Mouse (Mus musculus): Measurements from ENCODE around the gene Zbtb7b. TPM values are rescaled to one million over a fixed set of nuclear protein-coding genes. Genes with fewer than 3 reads are reported as not detected.

The Zbtb7b gene
- polyA plus RNA-seq, 1 experiment from 2014 or later, result 1.8 TPM

DNA sequence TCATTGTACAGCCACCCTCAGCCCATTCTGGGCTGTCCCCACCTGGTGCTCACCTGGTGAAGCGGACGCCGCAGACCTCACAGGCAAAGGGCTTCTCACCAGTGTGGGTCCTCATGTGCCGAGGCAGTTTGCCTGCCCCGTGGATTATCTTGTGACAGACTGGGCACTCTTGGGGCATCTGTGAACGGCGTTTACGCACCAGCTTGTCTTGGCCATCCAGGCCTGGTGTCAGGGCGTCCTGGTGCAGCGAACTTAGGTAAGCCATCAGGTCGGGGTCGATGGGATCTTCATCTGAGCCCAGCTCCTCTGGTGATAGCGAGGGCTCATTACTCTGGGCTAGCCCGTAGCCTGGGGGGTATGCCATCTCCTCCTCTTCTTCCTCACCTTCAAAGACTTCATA, 14.3 kb downstream of the Zbtb7b start:
- Histone ChIP-seq H3K4me1 (replicated peaks) (peaks cover 24% of the 10 kb centered on the region), H3K27ac (no peak overlapping the region), H3K4me3 (replicated peaks) (no peak overlapping the region), H3K36me3 (peaks cover 20% of the 10 kb centered on the region), H3K9me3 (replicated peaks) (no peaks in the 10 kb centered on the region), H3K9ac (no peak overlapping the region), H3K4me2 (no peak overlapping the region), H3K27me3 (no peaks in the 10 kb centered on the region)
- ATAC-seq (ENCODE audit: low read depth) (no peak), DNase-seq (no peak)
- 89% methylated on average over 14 of the region's 14 CpGs for WGBS (ENCODE audit: insufficient replicate concordance)

DNA sequence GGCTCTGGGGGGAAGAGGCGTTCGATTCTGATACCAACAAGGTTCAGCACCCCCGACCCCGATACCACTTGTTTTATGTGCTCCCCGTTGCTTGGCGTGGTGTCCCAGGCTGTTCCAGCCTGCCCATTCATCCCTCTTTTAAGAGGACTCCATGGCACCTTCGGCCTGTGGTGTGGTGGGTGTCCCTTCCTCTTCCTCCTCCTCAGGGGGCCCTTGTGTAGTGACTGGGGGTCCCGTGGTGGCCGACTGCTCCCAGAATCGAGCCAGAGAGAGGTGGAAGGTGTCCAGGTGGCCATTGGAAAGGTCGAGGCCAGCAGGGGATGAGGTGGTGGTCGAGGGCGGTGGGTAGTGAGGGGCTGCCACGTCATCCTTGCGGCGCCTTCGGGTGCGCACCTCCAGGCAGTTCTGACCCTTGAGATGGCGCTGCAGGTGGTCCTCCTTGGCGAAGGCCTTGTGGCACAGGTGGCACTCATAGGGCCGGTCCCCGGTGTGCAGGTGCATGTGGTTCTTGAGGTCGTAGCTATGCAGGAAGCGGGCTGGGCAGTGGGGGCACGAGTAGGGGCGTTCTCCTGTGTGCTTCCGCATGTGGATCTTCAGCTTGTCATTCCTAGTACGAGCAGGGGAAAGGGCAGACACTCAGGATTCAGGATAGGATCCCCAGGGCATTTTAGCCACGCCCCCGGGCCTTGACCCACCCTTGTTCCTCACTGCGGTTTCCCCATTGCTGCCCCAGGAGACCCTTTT, 15.0 kb downstream of the Zbtb7b start:
- DNase-seq, result no peak
- ATAC-seq (ENCODE audit: low read depth), result no peak
- no peak overlapping the region for H3K4me2 ChIP-seq

DNA sequence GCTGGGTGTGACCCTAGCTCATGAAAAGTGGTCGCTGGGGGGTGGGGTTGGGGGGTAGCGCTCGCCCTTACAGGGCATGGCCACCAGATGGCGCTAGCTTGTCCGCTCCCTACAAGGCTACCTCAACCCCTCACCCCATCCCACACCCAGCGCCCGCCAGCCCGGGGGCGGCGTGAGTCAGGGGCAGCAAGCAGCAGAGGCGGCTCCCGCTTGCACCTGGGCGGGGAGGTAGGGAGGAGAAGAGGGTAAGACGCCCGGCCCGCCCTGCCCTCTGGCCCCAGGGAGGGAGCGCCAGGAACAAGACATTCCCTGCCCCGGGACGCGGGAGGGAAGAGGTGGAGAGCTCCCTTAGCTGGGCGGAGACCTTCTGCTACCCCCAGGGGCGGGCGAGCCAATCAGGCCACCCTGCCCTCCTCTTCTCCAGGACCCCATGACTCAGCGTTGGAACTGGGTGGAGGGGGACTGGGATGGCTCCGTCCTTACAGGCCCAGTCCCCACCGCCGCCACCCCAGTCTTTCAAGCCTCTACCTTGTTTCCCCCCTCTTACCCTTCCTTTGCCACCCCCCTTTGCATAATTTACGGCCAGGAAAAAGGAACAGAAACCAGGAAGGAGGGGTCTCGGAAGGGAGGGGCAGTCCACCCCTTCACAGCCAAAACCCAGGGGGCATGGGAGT, 16.0 kb downstream of the Zbtb7b start:
- Histone ChIP-seq H3K36me3 (peaks cover 20% of the 10 kb centered on the region), H3K9me3 (replicated peaks) (no peaks in the 10 kb centered on the region), H3K4me1 (replicated peaks) (peaks cover 26% of the 10 kb centered on the region), H3K27ac (no peak overlapping the region; the same call in 1 of the 2 replicates), H3K9ac (peak overlapping the region; percentile 54), H3K4me2 (peak overlapping the region; percentile 66), H3K27me3 (no peaks in the 10 kb centered on the region), H3K4me3 (replicated peaks) (peak overlapping the region; percentile 45)
- WGBS (ENCODE audit: insufficient replicate concordance), result 6% methylated on average over 24 of the region's 29 CpGs
- ATAC-seq (ENCODE audit: low read depth) (peak; percentile 72), DNase-seq (peak; percentile 46)

More for the DNA sequence above, 15.0 kb downstream of the Zbtb7b start:
- no peaks in the 10 kb centered on the region for H3K27me3 ChIP-seq
- no peaks in the 10 kb centered on the region for H3K9me3 ChIP-seq (replicated peaks)
- H3K4me1 ChIP-seq (replicated peaks), result peaks cover 18% of the 10 kb centered on the region
- H3K27ac ChIP-seq, result no peak overlapping the region
- H3K36me3 ChIP-seq, result peaks cover 20% of the 10 kb centered on the region
- H3K4me3 ChIP-seq (replicated peaks), result no peak overlapping the region
- no peak overlapping the region for H3K9ac ChIP-seq
- 77% methylated on average over 31 of the region's 31 CpGs for WGBS (ENCODE audit: insufficient replicate concordance)

DNA sequence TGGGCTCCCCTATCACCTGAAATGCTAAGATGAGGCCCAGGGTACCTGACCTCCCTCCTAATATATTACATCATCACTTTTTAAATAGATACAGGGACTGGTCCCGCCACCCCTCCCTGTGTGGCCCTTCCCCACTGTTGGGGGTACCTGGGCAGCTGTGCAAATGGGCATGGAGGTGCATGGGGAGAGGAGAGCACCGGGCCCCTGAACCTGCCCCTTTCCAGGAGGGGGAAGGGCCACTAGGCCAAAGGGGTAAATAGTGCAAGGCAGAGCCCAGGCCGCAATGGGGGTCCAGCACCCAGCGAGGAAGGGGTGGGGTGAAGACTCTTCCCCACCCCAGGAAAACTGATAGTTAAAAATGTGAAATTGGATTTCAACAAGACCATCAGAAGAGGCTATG, 16.7 kb downstream of the Zbtb7b start:
- Histone ChIP-seq H3K27ac (no peak overlapping the region), H3K9ac (no peak overlapping the region), H3K4me3 (replicated peaks) (no peak overlapping the region), H3K9me3 (replicated peaks) (no peaks in the 10 kb centered on the region), H3K4me1 (replicated peaks) (peaks cover 32% of the 10 kb centered on the region), H3K4me2 (peak overlapping the region; percentile 66; the same call in 1 of the 2 replicates), H3K27me3 (no peaks in the 10 kb centered on the region), H3K36me3 (peaks cover 20% of the 10 kb centered on the region)
- ATAC-seq (ENCODE audit: low read depth) (no peak), DNase-seq (no peak)
- WGBS (ENCODE audit: insufficient replicate concordance), result 69% methylated on average over 4 of the region's 4 CpGs

DNA sequence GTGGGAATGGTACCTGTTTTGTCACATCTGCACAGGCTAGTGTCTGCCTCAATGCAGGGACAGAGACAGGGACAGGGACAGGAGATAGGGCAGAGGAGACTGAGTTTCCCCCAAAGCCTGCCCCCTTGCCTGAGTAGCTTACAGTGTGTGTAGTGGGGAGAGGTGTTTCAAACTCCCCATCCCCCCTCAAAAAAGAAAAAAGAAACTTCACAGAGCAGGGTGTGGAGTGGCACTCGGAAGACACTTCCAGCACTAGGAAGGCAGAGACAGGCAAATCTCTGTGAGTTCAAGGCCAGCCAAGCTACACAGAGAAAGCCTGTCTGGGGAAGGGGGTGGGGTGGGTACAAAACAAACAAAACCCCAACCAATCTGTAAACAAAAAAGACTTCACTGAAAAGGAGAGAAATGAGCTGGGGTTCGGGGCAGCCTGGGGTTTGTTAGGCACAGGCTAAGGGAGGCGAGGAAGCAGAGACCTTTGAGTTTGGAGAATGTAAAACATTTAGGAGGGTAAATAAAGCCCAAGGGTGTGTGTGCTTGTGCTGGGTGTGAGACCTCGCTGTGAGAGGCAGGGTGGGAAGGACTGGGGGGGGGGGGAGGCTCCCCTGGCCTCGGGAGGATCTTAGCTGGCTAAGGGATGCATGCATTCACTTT, 20.9 kb downstream of the Zbtb7b start:
- no peak for ATAC-seq (ENCODE audit: low read depth)
- H3K4me2 ChIP-seq, result no peak overlapping the region
- 27% methylated on average over 5 of the region's 5 CpGs for WGBS (ENCODE audit: insufficient replicate concordance)
- H3K9ac ChIP-seq, result no peak overlapping the region
- H3K4me3 ChIP-seq (replicated peaks), result no peak overlapping the region
- H3K36me3 ChIP-seq, result no peaks in the 10 kb centered on the region
- H3K27me3 ChIP-seq, result no peaks in the 10 kb centered on the region
- no peak for DNase-seq
- H3K27ac ChIP-seq, result no peak overlapping the region
- H3K4me1 ChIP-seq (replicated peaks), result peaks cover 26% of the 10 kb centered on the region
- H3K9me3 ChIP-seq (replicated peaks), result no peaks in the 10 kb centered on the region

DNA sequence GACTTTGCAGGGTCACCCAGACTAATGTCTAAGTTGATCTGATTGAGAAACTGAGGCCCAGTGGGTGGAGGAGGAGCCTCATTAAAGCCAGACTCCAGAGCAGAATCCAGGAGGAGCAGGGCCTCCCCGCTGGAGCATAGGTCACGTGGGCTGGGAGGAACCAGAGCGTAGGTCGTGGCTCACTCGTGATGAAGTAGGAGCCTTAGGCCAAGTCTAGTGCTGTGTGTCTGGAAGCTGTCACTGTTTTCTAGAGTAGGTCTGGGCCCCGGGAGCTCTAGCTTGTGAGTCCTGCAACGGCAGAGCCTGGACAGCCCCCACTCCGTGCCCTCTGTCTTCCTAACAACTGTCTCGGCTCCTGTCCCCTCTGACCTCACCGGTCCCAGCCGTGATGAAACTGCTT, 27.2 kb downstream of the Zbtb7b start:
- DNase-seq, result no peak
- no peaks in the 10 kb centered on the region for H3K27me3 ChIP-seq
- H3K4me3 ChIP-seq (replicated peaks), result no peak overlapping the region
- 58% methylated on average over 11 of the region's 11 CpGs for WGBS (ENCODE audit: insufficient replicate concordance)
- H3K36me3 ChIP-seq, result no peaks in the 10 kb centered on the region
- H3K4me2 ChIP-seq, result no peak overlapping the region
- no peak overlapping the region for H3K27ac ChIP-seq
- H3K9me3 ChIP-seq (replicated peaks), result no peaks in the 10 kb centered on the region
- ATAC-seq (ENCODE audit: low read depth), result no peak
- no peaks in the 10 kb centered on the region for H3K4me1 ChIP-seq (replicated peaks)
- no peak overlapping the region for H3K9ac ChIP-seq

DNA sequence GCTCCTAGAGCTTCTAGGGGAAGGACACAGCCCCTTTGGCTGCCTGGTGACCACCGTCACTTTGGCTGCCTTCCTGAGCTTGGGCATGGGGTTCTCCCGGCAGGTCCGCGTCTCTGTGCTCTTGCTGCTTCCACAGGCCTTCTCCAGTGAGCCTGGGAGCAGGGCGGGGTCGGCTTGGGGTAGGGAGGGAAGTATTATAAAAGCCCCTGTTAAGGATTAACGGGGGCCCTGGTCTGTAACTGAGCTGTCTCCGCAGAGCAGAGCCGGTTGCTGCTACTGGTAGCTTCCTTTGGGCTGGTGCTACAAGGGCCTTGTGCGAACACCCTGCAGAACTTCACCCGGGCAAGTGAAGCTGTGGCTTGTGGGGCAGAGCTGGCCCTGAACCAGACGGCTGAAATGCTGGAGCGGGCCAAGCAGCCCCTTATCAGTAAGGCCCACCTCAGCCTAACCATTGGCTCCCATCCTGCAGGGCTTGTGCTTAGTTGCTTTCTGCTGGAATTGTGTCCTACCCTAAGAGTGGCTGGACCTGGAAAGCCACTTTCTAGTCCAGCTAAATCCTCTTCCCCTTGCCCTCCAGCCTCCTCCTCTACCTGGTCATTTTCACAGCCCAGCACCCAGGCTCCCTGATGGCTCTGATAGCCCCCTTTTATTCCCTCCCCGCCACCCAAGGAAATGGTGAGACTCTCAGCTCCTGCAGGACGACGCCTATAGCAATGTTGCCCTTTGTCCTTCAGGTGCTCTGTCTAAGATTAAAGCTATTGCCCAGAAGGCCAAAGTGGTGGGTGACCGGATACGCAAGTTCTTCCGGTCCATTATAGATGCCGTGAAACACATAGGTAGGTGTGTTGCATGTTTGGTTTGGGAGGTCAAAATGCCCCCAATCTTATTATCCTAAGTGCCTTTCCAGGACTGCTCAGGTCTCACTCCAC, 28.8 kb downstream of the Zbtb7b start:
- no peaks in the 10 kb centered on the region for H3K27me3 ChIP-seq
- no peak overlapping the region for H3K4me2 ChIP-seq
- no peak overlapping the region for H3K9ac ChIP-seq
- H3K4me1 ChIP-seq (replicated peaks), result no peaks in the 10 kb centered on the region
- ATAC-seq (ENCODE audit: low read depth) (no peak), DNase-seq (no peak)
- H3K9me3 ChIP-seq (replicated peaks), result no peaks in the 10 kb centered on the region
- no peak overlapping the region for H3K4me3 ChIP-seq (replicated peaks)
- H3K27ac ChIP-seq, result no peak overlapping the region
- no peaks in the 10 kb centered on the region for H3K36me3 ChIP-seq
- 58% methylated on average over 20 of the region's 20 CpGs for WGBS (ENCODE audit: insufficient replicate concordance)

DNA sequence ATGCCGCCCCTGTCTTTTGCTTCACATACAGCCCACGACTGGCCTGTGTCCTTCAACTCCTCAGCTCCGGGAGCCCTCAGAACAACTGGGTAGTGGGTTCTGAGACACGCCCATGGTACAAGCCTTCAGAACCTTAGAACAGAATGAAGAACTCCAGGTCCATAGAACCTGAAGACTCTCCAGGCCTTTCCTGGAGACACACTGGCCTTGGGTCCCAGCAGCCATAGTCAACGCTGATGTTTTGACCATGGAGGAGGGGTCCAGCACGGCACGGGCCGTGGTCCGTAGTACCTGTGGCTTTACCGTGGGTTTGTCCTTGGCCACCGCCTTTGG, 29.5 kb downstream of the Zbtb7b start, which contains the start of gene Dcst1:
Dcst1 (minus strand) TSS at position 101 of the 333 bp plus-strand sequence.
- no peaks in the 10 kb centered on the region for H3K9me3 ChIP-seq (replicated peaks)
- no peak within 1 kb of the TSS for H3K4me3 ChIP-seq (replicated peaks)
- no peak for ATAC-seq (ENCODE audit: low read depth)
- H3K9ac ChIP-seq, result no peak within 1 kb of the TSS
- no peak within 1 kb of the TSS for H3K4me2 ChIP-seq
- H3K27ac ChIP-seq, result no peak within 1 kb of the TSS
- no peaks in the 10 kb centered on the region for H3K27me3 ChIP-seq
- WGBS (ENCODE audit: insufficient replicate concordance), result 81% methylated on average over 11 of the region's 11 CpGs
- no peaks in the 10 kb centered on the region for H3K36me3 ChIP-seq
- DNase-seq, result no peak
- H3K4me1 ChIP-seq (replicated peaks), result no peaks in the 10 kb centered on the region

DNA sequence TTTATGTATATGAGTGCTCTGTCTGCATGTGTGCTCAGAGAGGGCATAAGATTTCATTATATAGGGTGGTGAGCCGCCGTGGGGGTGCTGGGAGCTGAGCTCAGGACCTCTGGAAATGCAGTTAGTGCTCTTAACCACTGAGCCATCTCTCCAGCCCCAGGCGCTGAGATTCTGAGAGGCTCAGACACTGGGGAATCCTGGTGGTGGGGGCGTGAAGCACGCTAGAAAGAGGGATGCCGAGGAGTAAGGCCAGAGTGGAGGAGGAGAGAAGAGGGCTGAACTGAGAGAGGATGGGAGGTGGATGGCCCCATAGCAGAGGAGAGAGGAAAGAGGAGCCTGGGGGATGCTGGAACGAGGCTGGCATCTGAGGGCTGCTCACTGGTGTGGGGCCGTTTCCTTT, 29.9 kb downstream of the Zbtb7b start:
- Histone ChIP-seq H3K27ac (no peak overlapping the region), H3K4me1 (replicated peaks) (no peaks in the 10 kb centered on the region), H3K4me2 (no peak overlapping the region), H3K27me3 (no peaks in the 10 kb centered on the region), H3K4me3 (replicated peaks) (no peak overlapping the region), H3K9ac (no peak overlapping the region), H3K36me3 (no peaks in the 10 kb centered on the region), H3K9me3 (replicated peaks) (no peaks in the 10 kb centered on the region)
- ATAC-seq (ENCODE audit: low read depth) (no peak), DNase-seq (no peak)
- WGBS (ENCODE audit: insufficient replicate concordance), result 63% methylated on average over 8 of the region's 8 CpGs

DNA sequence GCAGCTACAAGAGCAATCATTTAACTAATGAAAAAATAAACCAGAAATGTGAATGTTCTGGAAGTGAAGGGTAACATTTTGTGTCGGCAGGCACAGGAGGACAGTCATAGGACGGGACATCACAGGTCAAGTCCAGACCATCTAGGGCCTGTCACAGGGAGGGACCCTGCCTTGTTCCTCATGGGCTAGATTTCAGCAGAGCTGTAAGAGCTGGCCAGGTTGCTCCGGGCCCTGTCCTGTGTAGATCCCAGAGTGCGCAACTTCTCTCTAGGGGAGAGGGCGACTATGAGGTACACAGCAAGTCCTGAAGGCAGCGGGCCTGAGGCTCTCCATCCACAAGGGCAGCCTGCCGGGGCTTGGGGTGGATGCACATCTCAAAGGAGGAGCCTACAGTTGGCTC, 32.9 kb downstream of the Zbtb7b start, which contains the start of gene Dcst2:
Dcst2 (plus strand) TSS at position 301 of the 400 bp plus-strand sequence.
- no peak within 1 kb of the TSS for H3K9ac ChIP-seq
- WGBS (ENCODE audit: insufficient replicate concordance), result 72% methylated on average over 7 of the region's 7 CpGs
- H3K9me3 ChIP-seq (replicated peaks), result no peaks in the 10 kb centered on the region
- H3K36me3 ChIP-seq, result no peaks in the 10 kb centered on the region
- no peak within 1 kb of the TSS for H3K4me3 ChIP-seq (replicated peaks)
- H3K27me3 ChIP-seq, result peaks cover 8% of the 10 kb centered on the region; the same call in 1 of the 2 replicates
- no peak for ATAC-seq (ENCODE audit: low read depth)
- DNase-seq, result no peak
- no peaks in the 10 kb centered on the region for H3K4me1 ChIP-seq (replicated peaks)
- no peak within 1 kb of the TSS for H3K4me2 ChIP-seq
- H3K27ac ChIP-seq, result no peak within 1 kb of the TSS

DNA sequence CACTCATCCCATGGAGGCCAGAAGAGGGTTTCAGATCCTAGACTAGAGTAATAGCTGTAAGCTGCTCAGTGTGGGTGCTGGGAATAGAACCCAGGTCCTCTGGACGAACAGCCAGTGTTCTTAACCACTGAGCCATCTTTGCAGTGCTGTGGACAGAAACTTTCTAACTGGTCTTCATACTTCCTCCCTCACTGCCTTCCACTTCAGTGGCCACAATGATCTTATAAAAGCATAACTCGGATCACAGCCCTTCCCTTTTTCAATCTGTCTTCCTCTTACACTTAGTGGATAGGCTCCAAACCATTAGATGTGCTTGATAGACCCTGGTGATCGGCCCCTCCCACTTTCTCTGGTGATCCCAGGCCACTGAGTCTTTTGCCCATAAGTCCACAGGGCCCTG, 34.3 kb downstream of the Zbtb7b start:
- no peak for ATAC-seq (ENCODE audit: low read depth)
- 30% methylated on average over 3 of the region's 3 CpGs for WGBS (ENCODE audit: insufficient replicate concordance)

More for the DNA sequence above, 34.3 kb downstream of the Zbtb7b start:
- Histone ChIP-seq H3K9ac (no peak overlapping the region), H3K4me2 (no peak overlapping the region), H3K9me3 (replicated peaks) (no peaks in the 10 kb centered on the region), H3K36me3 (no peaks in the 10 kb centered on the region), H3K4me1 (replicated peaks) (peaks cover 3% of the 10 kb centered on the region; the same call in 1 of the 2 replicates), H3K4me3 (replicated peaks) (no peak overlapping the region), H3K27me3 (peaks cover 14% of the 10 kb centered on the region), H3K27ac (no peak overlapping the region)
- no peak for DNase-seq

All from liver, embryonic 13.5 days (tissue).